Mouse (Mus musculus) heart, embryonic 13.5 days (tissue): ENCODE results near the gene Kcnk1. TPM values are rescaled to one million over a fixed set of nuclear protein-coding genes. Genes with fewer than 3 reads are reported as not detected.

Experiments
- ATAC-seq: fragments of 200-750 bp; cut with Nextera tagmentation; 2 replicates; pipeline ENCODE4 v1.8.0; 2017; ENCODE audit warnings: moderate TSS enrichment; ENCODE audit not compliant: insufficient number of reproducible peaks, low FRiP score, low TSS enrichment; ENCODE audit errors: extremely low read depth
- H3K27ac ChIP-seq: fragments of 300-500 bp; sonication (generic); replicated peaks from 2 replicates; pipeline ENCODE4 v1.5.1; 2015; ENCODE audit warnings: moderate library complexity, mild to moderate bottlenecking, inconsistent platforms
- H3K27me3 ChIP-seq: fragments of 300-500 bp; sonication (generic); replicated peaks from 2 replicates; pipeline ENCODE4 v1.6.1; 2015; ENCODE audit warnings: mild to moderate bottlenecking, inconsistent platforms
- H3K36me3 ChIP-seq: fragments of 300-500 bp; sonication (generic); 2 replicates; pipeline ENCODE4 v1.6.1; 2015; ENCODE audit warnings: mild to moderate bottlenecking, inconsistent platforms
- H3K4me1 ChIP-seq: fragments of 300-500 bp; sonication (generic); 2 replicates; pipeline ENCODE4 v1.6.1; 2015; ENCODE audit warnings: inconsistent platforms
- H3K4me2 ChIP-seq: fragments of 300-500 bp; sonication (generic); 2 replicates; pipeline ENCODE4 v1.6.1; 2015; ENCODE audit warnings: inconsistent platforms, mild to moderate bottlenecking, moderate library complexity
- H3K4me3 ChIP-seq: fragments of 300-500 bp; sonication (generic); 2 replicates; pipeline ENCODE4 v1.5.1; 2015; ENCODE audit warnings: moderate library complexity, mild to moderate bottlenecking, inconsistent platforms
- H3K9ac ChIP-seq: fragments of 300-500 bp; sonication (generic); 2 replicates; pipeline ENCODE4 v1.6.1; 2015; ENCODE audit warnings: inconsistent platforms, mild to moderate bottlenecking, moderate library complexity
- H3K9me3 ChIP-seq: fragments of 300-500 bp; sonication (generic); 2 replicates; pipeline ENCODE4 v1.6.1; 2016; ENCODE audit warnings: inconsistent platforms
- WGBS: fragments of 180-500 bp; shearing (Covaris S2); methylation state at CpG from one replicate; pipeline ENCODE4 v1.1.7; 2015; ENCODE audit warnings: mixed read lengths; 5-methylcytosine and 5-hydroxymethylcytosine counted together
- polyA plus RNA-seq: library from polyadenylated mRNA; unstranded; fragments of >200 nt; fragmentation: Nextera tagmentation; extraction: Ambion mirVana; gene quantifications from 2 replicates; pipeline ENCODE4 v1.2.1, GENCODE M21; 2015

The Kcnk1 gene
- 3.0 and 3.8 TPM in 2 replicates for polyA plus RNA-seq

GRCm38 (mm10) chr8:125995101-125995986 is at the start of gene Kcnk1:
Kcnk1 (plus strand) TSS chr8:125995170.
- Histone ChIP-seq H3K4me1 (peaks cover 14% of the 10 kb centered on the region), H3K4me2 (peak within 1 kb of the TSS; percentile 93), H3K4me3 (peak within 1 kb of the TSS; percentile 64), H3K27ac (no peak within 1 kb of the TSS), H3K9me3 (no peaks in the 10 kb centered on the region), H3K27me3 (peaks cover 80% of the 10 kb centered on the region), H3K36me3 (no peaks in the 10 kb centered on the region), H3K9ac (peak within 1 kb of the TSS; percentile 75)
- WGBS, result under 1% methylated on average over 73 of the region's 73 CpGs
- ATAC-seq, result no peak

- 62% methylated on average over 9 of the region's 9 CpGs for WGBS
- H3K4me2 ChIP-seq, result no peak overlapping the region
- peaks cover 23% of the 10 kb centered on the region for H3K27me3 ChIP-seq
- H3K36me3 ChIP-seq, result no peaks in the 10 kb centered on the region
- H3K4me3 ChIP-seq, result no peak overlapping the region
- 0 out of 2 replicates have a peak overlapping the region, but pooled peaks have one; percentile 8 for H3K9ac ChIP-seq
- no peak for ATAC-seq
- 0 out of 2 replicates have a peak, but pooled peaks cover 3% of the 10 kb centered on the region for H3K4me1 ChIP-seq
- peaks cover 3% of the 10 kb centered on the region; the same call in 1 of the 2 replicates for H3K9me3 ChIP-seq
- H3K27ac ChIP-seq, result no peak overlapping the region
Measured at GRCm38 (mm10) chr8:125948696-125949308, 46.2 kb upstream of the Kcnk1 start.

- Histone ChIP-seq H3K36me3 (no peaks in the 10 kb centered on the region), H3K4me3 (no peak overlapping the region), H3K27ac (no peak overlapping the region), H3K4me1 (0 out of 2 replicates have a peak, but pooled peaks cover 3% of the 10 kb centered on the region), H3K9ac (no peak overlapping the region), H3K9me3 (peaks cover 3% of the 10 kb centered on the region; the same call in 1 of the 2 replicates), H3K4me2 (no peak overlapping the region), H3K27me3 (peaks cover 29% of the 10 kb centered on the region)
- peak; percentile 46 for ATAC-seq
- WGBS, result 23% methylated on average over 23 of the region's 23 CpGs
Measured at GRCm38 (mm10) chr8:125950007-125950940, 44.7 kb upstream of the Kcnk1 start.

- Histone ChIP-seq H3K9ac (peak overlapping the region; percentile 37; the same call in 1 of the 2 replicates), H3K4me1 (0 out of 2 replicates have a peak, but pooled peaks cover under 1% of the 10 kb centered on the region), H3K9me3 (peaks cover 2% of the 10 kb centered on the region; the same call in 1 of the 2 replicates), H3K36me3 (no peaks in the 10 kb centered on the region), H3K27ac (no peak overlapping the region), H3K4me2 (peak overlapping the region; percentile 39), H3K27me3 (peaks cover 41% of the 10 kb centered on the region), H3K4me3 (no peak overlapping the region)
- ATAC-seq, result no peak
- 11% methylated on average over 11 of the region's 11 CpGs for WGBS
Measured at GRCm38 (mm10) chr8:125955671-125956070, 39.3 kb upstream of the Kcnk1 start.

GRCm38 (mm10) chr8:125956796-125957195 is 38.2 kb upstream of the Kcnk1 start:
- no peak overlapping the region for H3K4me2 ChIP-seq
- H3K27ac ChIP-seq, result no peak overlapping the region
- H3K4me3 ChIP-seq, result no peak overlapping the region
- no peaks in the 10 kb centered on the region for H3K4me1 ChIP-seq
- no peak for ATAC-seq
- no peak overlapping the region for H3K9ac ChIP-seq
- WGBS, result 68% methylated on average over 9 of the region's 9 CpGs
- peaks cover 29% of the 10 kb centered on the region for H3K27me3 ChIP-seq
- no peaks in the 10 kb centered on the region for H3K36me3 ChIP-seq
- peaks cover 6% of the 10 kb centered on the region; the same call in 1 of the 2 replicates for H3K9me3 ChIP-seq

- Histone ChIP-seq H3K4me1 (no peaks in the 10 kb centered on the region), H3K27ac (no peak overlapping the region)
- no peak for ATAC-seq
Measured at GRCm38 (mm10) chr8:125957226-125957993, 37.6 kb upstream of the Kcnk1 start.

GRCm38 (mm10) chr8:125957994-125958368 is 37.0 kb upstream of the Kcnk1 start:
- no peak for ATAC-seq
- H3K4me1 ChIP-seq, result no peaks in the 10 kb centered on the region
- H3K9ac ChIP-seq, result no peak overlapping the region
- H3K27me3 ChIP-seq, result peaks cover 29% of the 10 kb centered on the region
- WGBS, result 78% methylated on average over 1 of the region's 1 CpGs
- no peak overlapping the region for H3K27ac ChIP-seq
- no peak overlapping the region for H3K4me3 ChIP-seq
- no peaks in the 10 kb centered on the region for H3K36me3 ChIP-seq
- H3K4me2 ChIP-seq, result no peak overlapping the region
- H3K9me3 ChIP-seq, result peaks cover 6% of the 10 kb centered on the region; the same call in 1 of the 2 replicates

More at GRCm38 (mm10) chr8:125957226-125957993, 37.6 kb upstream of the Kcnk1 start:
- Histone ChIP-seq H3K9me3 (peaks cover 6% of the 10 kb centered on the region; the same call in 1 of the 2 replicates), H3K27me3 (peaks cover 30% of the 10 kb centered on the region), H3K36me3 (no peaks in the 10 kb centered on the region), H3K4me3 (no peak overlapping the region), H3K9ac (no peak overlapping the region), H3K4me2 (no peak overlapping the region)
- WGBS, result 69% methylated on average over 13 of the region's 13 CpGs

- Histone ChIP-seq H3K4me1 (peaks cover 9% of the 10 kb centered on the region; the same call in 1 of the 2 replicates), H3K27ac (no peak overlapping the region), H3K9ac (no peak overlapping the region), H3K4me2 (no peak overlapping the region), H3K27me3 (peaks cover 40% of the 10 kb centered on the region), H3K4me3 (no peak overlapping the region), H3K36me3 (no peaks in the 10 kb centered on the region), H3K9me3 (peaks cover 6% of the 10 kb centered on the region; the same call in 1 of the 2 replicates)
- ATAC-seq, result no peak
- 29% methylated on average over 4 of the region's 4 CpGs for WGBS
Measured at GRCm38 (mm10) chr8:125959363-125959771, 35.6 kb upstream of the Kcnk1 start.

GRCm38 (mm10) chr8:125960037-125960436 is 34.9 kb upstream of the Kcnk1 start:
- no peak for ATAC-seq
- Histone ChIP-seq H3K27me3 (peaks cover 43% of the 10 kb centered on the region), H3K4me2 (no peak overlapping the region), H3K9me3 (peaks cover 6% of the 10 kb centered on the region; the same call in 1 of the 2 replicates), H3K4me1 (peaks cover 9% of the 10 kb centered on the region; the same call in 1 of the 2 replicates), H3K9ac (no peak overlapping the region), H3K27ac (no peak overlapping the region), H3K36me3 (no peaks in the 10 kb centered on the region), H3K4me3 (no peak overlapping the region)
- 77% methylated on average over 8 of the region's 8 CpGs for WGBS

- H3K4me2 ChIP-seq, result no peak overlapping the region
- H3K27me3 ChIP-seq, result peaks cover 44% of the 10 kb centered on the region
- H3K9me3 ChIP-seq, result peaks cover 6% of the 10 kb centered on the region; the same call in 1 of the 2 replicates
- H3K4me1 ChIP-seq, result peaks cover 9% of the 10 kb centered on the region; the same call in 1 of the 2 replicates
- ATAC-seq, result no peak
- 81% methylated on average over 6 of the region's 6 CpGs for WGBS
- no peak overlapping the region for H3K27ac ChIP-seq
- H3K36me3 ChIP-seq, result no peaks in the 10 kb centered on the region
- H3K9ac ChIP-seq, result no peak overlapping the region
- no peak overlapping the region for H3K4me3 ChIP-seq
Measured at GRCm38 (mm10) chr8:125961790-125962189, 33.2 kb upstream of the Kcnk1 start.
